Mouse (Mus musculus): ENCODE measurements around the gene Cep128. TPM values are rescaled to one million over a fixed set of nuclear protein-coding genes. Genes with fewer than 3 reads are reported as not detected.
A peak's percentile ranks its signal among the peaks of the same experiment; 100 is the strongest.

Cep128 gene
- polyA plus RNA-seq, 1 experiment from 2014 or later, result 9.0 TPM

GRCm38 (mm10) chr12:91305038-91305437 is 79.2 kb downstream of the Cep128 start:
- Histone ChIP-seq H3K27me3 (no peaks in the 10 kb centered on the region), H3K9me3 (no peaks in the 10 kb centered on the region), H3K36me3 (no peaks in the 10 kb centered on the region), H3K4me3 (no peak overlapping the region), H3K4me1 (peaks cover 3% of the 10 kb centered on the region; the same call in 1 of the 2 replicates), H3K27ac (no peak overlapping the region), H3K9ac (no peak overlapping the region), H3K4me2 (replicated peaks) (no peak overlapping the region)
- peak; percentile 51; the same call in 1 of the 2 replicates for ATAC-seq (ENCODE audit: low FRiP score, low read depth)
- WGBS, result 34% methylated on average over 5 of the region's 5 CpGs

GRCm38 (mm10) chr12:91298700-91299099 is 85.5 kb downstream of the Cep128 start:
- Histone ChIP-seq H3K4me3 (no peak overlapping the region), H3K36me3 (peaks cover 14% of the 10 kb centered on the region), H3K27ac (no peak overlapping the region), H3K27me3 (no peaks in the 10 kb centered on the region), H3K4me1 (no peaks in the 10 kb centered on the region), H3K4me2 (replicated peaks) (no peak overlapping the region), H3K9ac (no peak overlapping the region), H3K9me3 (no peaks in the 10 kb centered on the region)
- WGBS, result 96% methylated on average over 6 of the region's 6 CpGs
- ATAC-seq (ENCODE audit: low FRiP score, low read depth), result no peak

- H3K27me3 ChIP-seq, result no peaks in the 10 kb centered on the region
- H3K4me3 ChIP-seq, result no peak overlapping the region
- 87% methylated on average over 7 of the region's 7 CpGs for WGBS
- peaks cover 14% of the 10 kb centered on the region for H3K36me3 ChIP-seq
- no peak for ATAC-seq (ENCODE audit: low FRiP score, low read depth)
- H3K9me3 ChIP-seq, result no peaks in the 10 kb centered on the region
- no peaks in the 10 kb centered on the region for H3K4me1 ChIP-seq
- H3K9ac ChIP-seq, result no peak overlapping the region
- no peak overlapping the region for H3K27ac ChIP-seq
- H3K4me2 ChIP-seq (replicated peaks), result no peak overlapping the region
These were observed 88.3 kb downstream of the Cep128 start for GRCm38 (mm10) chr12:91295870-91296269.

- H3K4me2 ChIP-seq (replicated peaks), result no peak overlapping the region
- no peak overlapping the region for H3K4me3 ChIP-seq
- WGBS, result 81% methylated on average over 3 of the region's 3 CpGs
- no peaks in the 10 kb centered on the region for H3K9me3 ChIP-seq
- no peak overlapping the region for H3K9ac ChIP-seq
- no peak overlapping the region for H3K27ac ChIP-seq
- ATAC-seq (ENCODE audit: low FRiP score, low read depth), result no peak
- H3K36me3 ChIP-seq, result peaks cover 14% of the 10 kb centered on the region
- no peaks in the 10 kb centered on the region for H3K27me3 ChIP-seq
- no peaks in the 10 kb centered on the region for H3K4me1 ChIP-seq
These were observed 88.8 kb downstream of the Cep128 start for GRCm38 (mm10) chr12:91295436-91295835.

- no peaks in the 10 kb centered on the region for H3K36me3 ChIP-seq
- H3K9ac ChIP-seq, result no peak overlapping the region
- H3K4me1 ChIP-seq, result no peaks in the 10 kb centered on the region
- 80% methylated on average over 2 of the region's 2 CpGs for WGBS
- H3K27me3 ChIP-seq, result no peaks in the 10 kb centered on the region
- H3K9me3 ChIP-seq, result no peaks in the 10 kb centered on the region
- ATAC-seq (ENCODE audit: low FRiP score, low read depth), result no peak
- H3K4me2 ChIP-seq (replicated peaks), result no peak overlapping the region
- no peak overlapping the region for H3K4me3 ChIP-seq
- no peak overlapping the region for H3K27ac ChIP-seq
These were observed 110.3 kb downstream of the Cep128 start for GRCm38 (mm10) chr12:91273936-91274335.

GRCm38 (mm10) chr12:91269634-91270033 is 114.6 kb downstream of the Cep128 start:
- Histone ChIP-seq H3K27ac (no peak overlapping the region), H3K36me3 (no peaks in the 10 kb centered on the region), H3K27me3 (no peaks in the 10 kb centered on the region), H3K4me1 (no peaks in the 10 kb centered on the region), H3K4me2 (replicated peaks) (no peak overlapping the region), H3K4me3 (no peak overlapping the region), H3K9ac (no peak overlapping the region), H3K9me3 (no peaks in the 10 kb centered on the region)
- 60% methylated on average over 2 of the region's 2 CpGs for WGBS
- ATAC-seq (ENCODE audit: low FRiP score, low read depth), result no peak

GRCm38 (mm10) chr12:91268974-91269373 is 115.2 kb downstream of the Cep128 start:
- Histone ChIP-seq H3K4me3 (no peak overlapping the region), H3K9me3 (no peaks in the 10 kb centered on the region), H3K27me3 (no peaks in the 10 kb centered on the region), H3K36me3 (no peaks in the 10 kb centered on the region), H3K4me1 (no peaks in the 10 kb centered on the region), H3K27ac (no peak overlapping the region), H3K9ac (no peak overlapping the region), H3K4me2 (replicated peaks) (no peak overlapping the region)
- WGBS, result 79% methylated on average over 3 of the region's 3 CpGs
- ATAC-seq (ENCODE audit: low FRiP score, low read depth), result no peak

- H3K27me3 ChIP-seq, result no peaks in the 10 kb centered on the region
- H3K4me1 ChIP-seq, result no peaks in the 10 kb centered on the region
- no peak for ATAC-seq (ENCODE audit: low FRiP score, low read depth)
- H3K9me3 ChIP-seq, result no peaks in the 10 kb centered on the region
- 91% methylated on average over 2 of the region's 2 CpGs for WGBS
- H3K4me3 ChIP-seq, result no peak overlapping the region
- H3K4me2 ChIP-seq (replicated peaks), result no peak overlapping the region
- no peaks in the 10 kb centered on the region for H3K36me3 ChIP-seq
- H3K9ac ChIP-seq, result no peak overlapping the region
- H3K27ac ChIP-seq, result no peak overlapping the region
These were observed 118.2 kb downstream of the Cep128 start for GRCm38 (mm10) chr12:91266014-91266413.

- Histone ChIP-seq H3K9ac (no peak overlapping the region), H3K36me3 (no peaks in the 10 kb centered on the region), H3K4me3 (no peak overlapping the region), H3K4me1 (no peaks in the 10 kb centered on the region), H3K9me3 (no peaks in the 10 kb centered on the region), H3K27ac (no peak overlapping the region), H3K4me2 (replicated peaks) (no peak overlapping the region), H3K27me3 (no peaks in the 10 kb centered on the region)
- WGBS, result 66% methylated on average over 5 of the region's 5 CpGs
- ATAC-seq (ENCODE audit: low FRiP score, low read depth), result no peak
These were observed 118.7 kb downstream of the Cep128 start for GRCm38 (mm10) chr12:91265462-91265861.

GRCm38 (mm10) chr12:91264828-91265355 is 119.3 kb downstream of the Cep128 start:
- Histone ChIP-seq H3K4me3 (no peak overlapping the region), H3K9ac (no peak overlapping the region), H3K9me3 (no peaks in the 10 kb centered on the region), H3K4me2 (replicated peaks) (no peak overlapping the region), H3K36me3 (no peaks in the 10 kb centered on the region), H3K27me3 (no peaks in the 10 kb centered on the region), H3K4me1 (no peaks in the 10 kb centered on the region), H3K27ac (no peak overlapping the region)
- ATAC-seq (ENCODE audit: low FRiP score, low read depth), result no peak
- WGBS, result 75% methylated on average over 3 of the region's 3 CpGs

GRCm38 (mm10) chr12:91263705-91264104 is 120.5 kb downstream of the Cep128 start:
- no peak overlapping the region for H3K27ac ChIP-seq
- H3K9ac ChIP-seq, result no peak overlapping the region
- WGBS, result 76% methylated on average over 3 of the region's 3 CpGs

GRCm38 (mm10) chr12:91262801-91263200 is 121.4 kb downstream of the Cep128 start:
- no peak overlapping the region for H3K9ac ChIP-seq
- H3K4me2 ChIP-seq (replicated peaks), result no peak overlapping the region
- WGBS, result 91% methylated on average over 3 of the region's 3 CpGs
- no peaks in the 10 kb centered on the region for H3K27me3 ChIP-seq
- peaks cover 4% of the 10 kb centered on the region; the same call in 1 of the 2 replicates for H3K36me3 ChIP-seq
- H3K4me3 ChIP-seq, result no peak overlapping the region
- H3K9me3 ChIP-seq, result no peaks in the 10 kb centered on the region
- H3K4me1 ChIP-seq, result no peaks in the 10 kb centered on the region
- H3K27ac ChIP-seq, result no peak overlapping the region
- no peak for ATAC-seq (ENCODE audit: low FRiP score, low read depth)

More at GRCm38 (mm10) chr12:91263705-91264104, 120.5 kb downstream of the Cep128 start:
- ATAC-seq (ENCODE audit: low FRiP score, low read depth), result no peak
- Histone ChIP-seq H3K4me2 (replicated peaks) (no peak overlapping the region), H3K4me3 (no peak overlapping the region), H3K4me1 (no peaks in the 10 kb centered on the region), H3K36me3 (peaks cover 4% of the 10 kb centered on the region; the same call in 1 of the 2 replicates), H3K9me3 (no peaks in the 10 kb centered on the region), H3K27me3 (no peaks in the 10 kb centered on the region)

GRCm38 (mm10) chr12:91256334-91256733 is 127.9 kb downstream of the Cep128 start:
- Histone ChIP-seq H3K4me3 (no peak overlapping the region), H3K27ac (no peak overlapping the region), H3K4me2 (replicated peaks) (no peak overlapping the region), H3K9me3 (no peaks in the 10 kb centered on the region), H3K9ac (no peak overlapping the region), H3K27me3 (no peaks in the 10 kb centered on the region), H3K36me3 (peaks cover 4% of the 10 kb centered on the region; the same call in 1 of the 2 replicates), H3K4me1 (no peaks in the 10 kb centered on the region)
- ATAC-seq (ENCODE audit: low FRiP score, low read depth), result no peak
- WGBS, result 84% methylated on average over 7 of the region's 7 CpGs

Measured in limb, embryonic 13.5 days (tissue).